Mouse (Mus musculus): ENCODE measurements around the gene Smad3.

DNA sequence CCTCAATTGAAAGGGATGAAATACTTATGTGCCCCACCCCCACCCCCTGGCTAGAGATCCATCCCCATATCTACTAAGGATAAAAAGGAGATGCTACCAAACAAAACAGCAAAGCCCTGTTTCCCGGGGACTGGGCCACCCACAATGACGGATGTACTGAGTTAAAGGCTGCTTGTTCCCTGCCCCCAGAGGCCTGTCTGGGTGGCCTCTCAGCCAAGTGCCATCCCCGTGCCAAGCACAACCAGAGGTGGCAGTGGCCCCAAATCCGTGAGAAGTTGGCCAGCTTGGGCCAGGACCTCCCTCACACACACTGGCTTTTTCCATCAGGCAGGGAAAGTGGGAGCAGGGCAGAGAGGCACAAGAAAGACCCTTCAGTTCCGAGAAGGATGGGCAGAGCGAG lies 45.0 kb downstream of the Smad3 start:
- TF ChIP-seq ZNF384 (IDR thresholded peaks at IDR 0.05; ENCODE audit: low read depth, low read length) (no peak), JUND (IDR thresholded peaks at IDR 0.05; ENCODE audit: low read depth, low read length) (no peak), ZMIZ1 (IDR thresholded peaks at IDR 0.05; ENCODE audit: low read depth, low read length) (no peak), CTCF (IDR thresholded peaks at IDR 0.05 in 2 of 3, conservative IDR thresholded peaks at IDR 0.05 in 1 of 3; ENCODE audit: control insufficient read depth in 1 of 3, insufficient read depth in 1 of 3, low read depth in 2 of 3, low read length in 3 of 3, poor library complexity in 1 of 3, severe bottlenecking in 1 of 3) (no peak), HCFC1 (IDR thresholded peaks at IDR 0.05; ENCODE audit: low read depth, low read length) (no peak), RAD21 (IDR thresholded peaks at IDR 0.05; ENCODE audit: low read depth, low read length) (no peak), E2F4 (IDR thresholded peaks at IDR 0.05; ENCODE audit: borderline replicate concordance, low read depth, low read length) (no peak), NRF1 (IDR thresholded peaks at IDR 0.05; ENCODE audit: insufficient read depth, low read depth, low read length, poor library complexity, severe bottlenecking) (no peak), MAX (IDR thresholded peaks at IDR 0.05; ENCODE audit: low read length) (no peak)
